Mouse (Mus musculus) liver, adult 2 months (tissue): ENCODE results near the gene Bach2. TPM values are rescaled to one million over a fixed set of nuclear protein-coding genes. Genes with fewer than 3 reads are reported as not detected.

Source experiments
- DNase-seq: peaks from one replicate; pipeline ENCODE4 v3.0.0-alpha.2; 2011; ENCODE audit warnings: low read depth, low spot score; ENCODE audit errors: extremely low read depth
- H3K27ac ChIP-seq: fragments of 200-500 bp; replicated peaks from 2 replicates; pipeline ENCODE4 v1.5.1; 2012; ENCODE audit warnings: low read depth, mild to moderate bottlenecking, control low read depth, inconsistent platforms, low read length; ENCODE audit not compliant: insufficient read depth
- H3K27me3 ChIP-seq: fragments of 200-500 bp; 2 replicates; pipeline ENCODE4 v1.6.1; 2012; ENCODE audit warnings: mild to moderate bottlenecking, moderate library complexity, low read length, inconsistent platforms; ENCODE audit not compliant: control insufficient read depth, insufficient read depth
- H3K36me3 ChIP-seq: fragments of 200-500 bp; 2 replicates; pipeline ENCODE4 v1.6.1; 2012; ENCODE audit warnings: low read length, inconsistent platforms; ENCODE audit not compliant: control insufficient read depth, insufficient read depth
- H3K4me1 ChIP-seq: fragments of 200-500 bp; 2 replicates; pipeline ENCODE4 v1.6.1; 2011; ENCODE audit warnings: low read length; ENCODE audit not compliant: control insufficient read depth, insufficient read depth
- H3K4me3 ChIP-seq: fragments of 200-500 bp; 2 replicates; pipeline ENCODE4 v1.5.1; 2011; ENCODE audit warnings: low read depth, mild to moderate bottlenecking, control low read depth, low read length, moderate library complexity; ENCODE audit not compliant: insufficient read depth
- H3K79me2 ChIP-seq: fragments of 200-500 bp; 2 replicates; pipeline ENCODE4 v1.6.1; 2012; ENCODE audit warnings: inconsistent platforms, mild to moderate bottlenecking, low read length, moderate library complexity; ENCODE audit not compliant: control insufficient read depth, insufficient read depth
- H3K9ac ChIP-seq: fragments of 200-500 bp; 2 replicates; pipeline ENCODE4 v1.6.1; 2012; ENCODE audit warnings: low read depth, mild to moderate bottlenecking, control low read depth, inconsistent platforms, low read length
- CTCF ChIP-seq: fragments of 200-500 bp; IDR thresholded peaks from 2 replicates; pipeline ENCODE4 v1.5.1; 2011; ENCODE audit warnings: low read depth, low read length, control low read depth
- POLR2A ChIP-seq: fragments of 200-500 bp; IDR thresholded peaks from 2 replicates; pipeline ENCODE4 v1.6.1; 2011; ENCODE audit warnings: low read length, control low read depth; ENCODE audit not compliant: insufficient read depth; ENCODE audit errors: extremely low read depth
- WGBS: fragments of 180-500 bp; shearing (Covaris S2); methylation state at CpG from one replicate; pipeline ENCODE4 v1.1.7; 2018; 5-methylcytosine and 5-hydroxymethylcytosine counted together
- polyA plus RNA-seq: library from polyadenylated mRNA; depleted of rRNA; stranded (reverse); fragments of >200 nt; gene quantifications from 2 replicates; pipeline ENCODE4 v1.2.3, GENCODE M21; 2012
- total RNA-seq: library from RNA; depleted of rRNA; stranded (reverse); fragments of >200 nt; gene quantifications from 2 replicates; pipeline ENCODE4 v1.2.3, GENCODE M21; 2014

Gene Bach2
- total and polyA plus RNA-seq, 2 experiments: 2.1 to 6.0 TPM

GRCm38 (mm10) chr4:32347711-32348110, 109.1 kb downstream of the Bach2 start:
- WGBS: 73% methylated on average over 5 of the region's 5 CpGs
- TF ChIP-seq CTCF (no peak), POLR2A (no peak)

GRCm38 (mm10) chr4:32349361-32349760, 110.8 kb downstream of the Bach2 start:
- TF ChIP-seq CTCF (no peak), POLR2A (no peak)
- 95% methylated on average over 5 of the region's 5 CpGs for WGBS
- no peak overlapping the region for H3K9ac ChIP-seq
- no peak overlapping the region for H3K27ac ChIP-seq
- H3K79me2 ChIP-seq: peaks cover 3% of the 10 kb centered on the region; the same call in 1 of the 2 replicates
- no peaks in the 10 kb centered on the region for H3K36me3 ChIP-seq
- no peak overlapping the region for H3K4me3 ChIP-seq
- DNase-seq: no peak
- H3K27me3 ChIP-seq: no peaks in the 10 kb centered on the region
- peaks cover 6% of the 10 kb centered on the region for H3K4me1 ChIP-seq

More at GRCm38 (mm10) chr4:32347711-32348110, 109.1 kb downstream of the Bach2 start:
- H3K27me3 ChIP-seq: no peaks in the 10 kb centered on the region
- peaks cover 3% of the 10 kb centered on the region; the same call in 1 of the 2 replicates for H3K79me2 ChIP-seq
- peaks cover 6% of the 10 kb centered on the region for H3K4me1 ChIP-seq
- H3K4me3 ChIP-seq: no peak overlapping the region
- no peak for DNase-seq
- no peaks in the 10 kb centered on the region for H3K36me3 ChIP-seq
- H3K9ac ChIP-seq: no peak overlapping the region
- H3K27ac ChIP-seq: no peak overlapping the region

GRCm38 (mm10) chr4:32351236-32351635, 112.6 kb downstream of the Bach2 start:
- H3K4me3 ChIP-seq: no peak overlapping the region
- TF ChIP-seq CTCF: no peak
- no peak for TF ChIP-seq POLR2A
- DNase-seq: no peak
- H3K36me3 ChIP-seq: no peaks in the 10 kb centered on the region
- peaks cover 3% of the 10 kb centered on the region; the same call in 1 of the 2 replicates for H3K79me2 ChIP-seq
- no peak overlapping the region for H3K27ac ChIP-seq
- no peaks in the 10 kb centered on the region for H3K27me3 ChIP-seq
- peaks cover 6% of the 10 kb centered on the region for H3K4me1 ChIP-seq
- no peak overlapping the region for H3K9ac ChIP-seq
- WGBS: 47% methylated on average over 10 of the region's 10 CpGs

- Histone ChIP-seq H3K27me3 (no peaks in the 10 kb centered on the region), H3K9ac (no peak overlapping the region), H3K36me3 (no peaks in the 10 kb centered on the region), H3K27ac (no peak overlapping the region), H3K4me3 (no peak overlapping the region), H3K79me2 (peaks cover 6% of the 10 kb centered on the region; the same call in 1 of the 2 replicates), H3K4me1 (peaks cover 6% of the 10 kb centered on the region)
- TF ChIP-seq CTCF: no peak
- no peak for TF ChIP-seq POLR2A
- WGBS: 78% methylated on average over 18 of the region's 18 CpGs
- DNase-seq: no peak
These were observed 113.2 kb downstream of the Bach2 start for GRCm38 (mm10) chr4:32351661-32352246.

- Histone ChIP-seq H3K4me3 (no peak overlapping the region), H3K36me3 (no peaks in the 10 kb centered on the region), H3K4me1 (peaks cover 3% of the 10 kb centered on the region), H3K9ac (no peak overlapping the region), H3K27me3 (no peaks in the 10 kb centered on the region), H3K79me2 (peaks cover 5% of the 10 kb centered on the region; the same call in 1 of the 2 replicates), H3K27ac (no peak overlapping the region)
- no peak for DNase-seq
- TF ChIP-seq CTCF (no peak), POLR2A (no peak)
- 74% methylated on average over 8 of the region's 8 CpGs for WGBS
These were observed 113.8 kb downstream of the Bach2 start for GRCm38 (mm10) chr4:32352442-32352841.

- Histone ChIP-seq H3K27ac (no peak overlapping the region), H3K9ac (no peak overlapping the region), H3K27me3 (no peaks in the 10 kb centered on the region), H3K4me3 (no peak overlapping the region), H3K4me1 (peaks cover 3% of the 10 kb centered on the region; the same call in 1 of the 2 replicates), H3K79me2 (peaks cover 5% of the 10 kb centered on the region; the same call in 1 of the 2 replicates), H3K36me3 (no peaks in the 10 kb centered on the region)
- 52% methylated on average over 4 of the region's 4 CpGs for WGBS
- TF ChIP-seq CTCF (no peak), POLR2A (no peak)
- DNase-seq: no peak
These were observed 114.2 kb downstream of the Bach2 start for GRCm38 (mm10) chr4:32352842-32353241.
